Mouse (Mus musculus) hindbrain, embryonic 14.5 days (tissue): ENCODE data around the gene Ntm. TPM values are rescaled to one million over a fixed set of nuclear protein-coding genes. Genes with fewer than 3 reads are reported as not detected.

Experiments used
- ATAC-seq: fragments of 200-750 bp; cut with Nextera tagmentation; 2 replicates; pipeline ENCODE4 v1.8.0; 2017; ENCODE audit warnings: moderate number of reproducible peaks, mild to moderate bottlenecking, moderate TSS enrichment, moderate library complexity; ENCODE audit not compliant: low FRiP score
- DNase-seq: peaks from one replicate; pipeline ENCODE4 v3.0.0-alpha.2; 2015; ENCODE audit warnings: low spot score
- H3K27ac ChIP-seq: fragments of 300-500 bp; sonication (generic); 2 replicates; pipeline ENCODE4 v1.5.1; 2014; ENCODE audit warnings: mild to moderate bottlenecking, moderate library complexity
- H3K27me3 ChIP-seq: fragments of 300-500 bp; sonication (generic); 2 replicates; pipeline ENCODE4 v1.6.1; 2014; ENCODE audit warnings: mild to moderate bottlenecking, low read length, mixed read lengths; ENCODE audit not compliant: control insufficient read depth, insufficient read depth
- H3K36me3 ChIP-seq: fragments of 300-500 bp; sonication (generic); replicated peaks from 2 replicates; pipeline ENCODE4 v1.6.1; 2014; ENCODE audit not compliant: control insufficient read depth, insufficient read depth
- H3K4me1 ChIP-seq: fragments of 300-500 bp; sonication (generic); replicated peaks from 2 replicates; pipeline ENCODE4 v1.6.1; 2014; ENCODE audit warnings: antibody characterized with exemption, low read length, mixed read lengths; ENCODE audit not compliant: control insufficient read depth, insufficient read depth
- H3K4me2 ChIP-seq: fragments of 300-500 bp; sonication (generic); replicated peaks from 2 replicates; pipeline ENCODE4 v1.6.1; 2014; ENCODE audit warnings: mild to moderate bottlenecking, moderate library complexity
- H3K4me3 ChIP-seq: fragments of 300-500 bp; sonication (generic); replicated peaks from 2 replicates; pipeline ENCODE4 v1.5.1; 2014; ENCODE audit warnings: mild to moderate bottlenecking, low read length
- H3K9ac ChIP-seq: fragments of 300-500 bp; sonication (generic); 2 replicates; pipeline ENCODE4 v1.6.1; 2014
- H3K9me3 ChIP-seq: fragments of 300-500 bp; sonication (generic); 2 replicates; pipeline ENCODE4 v1.6.1; 2016; ENCODE audit warnings: low read length; ENCODE audit not compliant: control insufficient read depth
- WGBS: fragments of 180-500 bp; shearing (Covaris S2); extraction: QIAGEN DNeasy Blood & Tissue Kit; methylation state at CpG from one replicate; pipeline ENCODE4 v1.1.7; 2014; 5-methylcytosine and 5-hydroxymethylcytosine counted together
- polyA plus RNA-seq: library from polyadenylated mRNA; unstranded; fragments of >200 nt; fragmentation: Nextera tagmentation; extraction: Ambion mirVana; gene quantifications from 2 replicates; pipeline ENCODE4 v1.2.1, GENCODE M21; 2014

Ntm gene
- polyA plus RNA-seq, 1 experiment from 2014 or later: 196 TPM

DNA sequence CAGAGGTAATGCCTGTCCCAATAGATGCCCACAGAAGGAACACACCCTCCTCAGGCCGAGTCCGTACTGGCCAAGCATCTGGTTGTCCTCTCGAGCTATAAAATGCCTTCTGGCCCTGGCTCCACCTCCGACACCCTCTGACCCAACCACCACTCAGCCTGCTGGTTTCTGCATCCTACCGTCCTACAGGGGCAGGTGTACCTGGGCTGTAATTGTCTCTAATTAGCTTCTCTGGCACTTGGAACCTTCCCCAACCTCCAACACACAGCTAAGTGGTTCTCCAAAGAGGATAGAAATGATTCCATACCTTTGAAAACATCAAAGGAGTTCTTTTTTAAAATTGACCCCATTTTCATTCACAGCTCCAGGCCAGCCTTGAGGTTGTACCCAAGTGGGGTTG is 311.1 kb downstream of the Ntm start:
- H3K4me2 ChIP-seq: no peak overlapping the region
- no peak overlapping the region for H3K27ac ChIP-seq
- 80% methylated on average over 5 of the region's 5 CpGs for WGBS
- H3K27me3 ChIP-seq: no peaks in the 10 kb centered on the region
- no peak overlapping the region for H3K4me3 ChIP-seq
- no peak for DNase-seq
- H3K9ac ChIP-seq: no peak overlapping the region
- no peak for ATAC-seq
- H3K4me1 ChIP-seq: 0 out of 2 replicates have a peak, but pooled peaks cover 5% of the 10 kb centered on the region
- H3K36me3 ChIP-seq: no peaks in the 10 kb centered on the region
- H3K9me3 ChIP-seq: no peaks in the 10 kb centered on the region

DNA sequence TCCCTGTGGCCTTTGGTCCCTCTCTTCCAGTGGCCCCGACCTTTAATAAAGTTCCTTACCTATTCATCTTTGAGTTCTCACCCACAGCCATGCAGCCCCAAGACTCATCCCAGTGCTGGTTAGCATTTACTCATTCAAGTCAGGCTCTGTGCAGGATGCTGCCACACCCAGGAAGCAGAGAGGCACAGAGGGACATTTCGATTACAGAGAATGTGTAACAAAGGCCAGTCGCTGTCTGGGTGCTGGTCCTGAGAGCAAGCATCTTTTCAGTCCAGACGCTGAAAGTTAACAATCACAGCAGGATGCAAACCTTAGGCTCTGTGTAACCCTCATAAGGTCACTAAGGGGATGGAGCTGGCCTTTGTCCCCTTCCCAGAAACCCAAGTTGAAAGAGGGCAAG is 311.7 kb downstream of the Ntm start:
- Histone ChIP-seq H3K4me1 (0 out of 2 replicates have a peak, but pooled peaks cover 5% of the 10 kb centered on the region), H3K27ac (no peak overlapping the region), H3K9me3 (no peaks in the 10 kb centered on the region), H3K9ac (no peak overlapping the region), H3K4me3 (no peak overlapping the region), H3K36me3 (no peaks in the 10 kb centered on the region), H3K27me3 (no peaks in the 10 kb centered on the region), H3K4me2 (no peak overlapping the region)
- ATAC-seq: no peak
- 48% methylated on average over 4 of the region's 4 CpGs for WGBS
- DNase-seq: no peak

DNA sequence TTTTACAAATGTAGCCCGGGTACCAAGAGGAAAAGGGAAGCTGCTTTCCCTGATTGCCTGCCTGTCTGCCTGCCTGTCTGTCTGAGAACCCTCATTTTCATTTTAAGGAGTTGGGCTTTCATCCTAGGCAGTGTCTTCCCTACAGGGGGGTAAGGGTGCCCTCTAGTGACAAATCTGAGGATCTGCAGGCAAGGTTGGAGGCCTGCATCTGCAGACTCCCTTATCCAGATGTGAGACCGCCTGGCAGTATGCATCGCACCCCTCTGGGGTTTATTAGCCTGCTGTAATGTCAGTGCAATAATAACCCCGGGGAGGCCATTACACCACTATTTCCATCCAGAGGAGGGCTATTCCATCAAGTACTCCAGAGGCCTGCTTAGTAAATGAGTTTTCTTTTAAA is 312.3 kb downstream of the Ntm start:
- 0 out of 2 replicates have a peak, but pooled peaks have one; percentile 36 for ATAC-seq
- DNase-seq: peak; percentile 84
- no peak overlapping the region for H3K4me3 ChIP-seq
- WGBS: 36% methylated on average over 4 of the region's 4 CpGs
- H3K4me2 ChIP-seq: no peak overlapping the region
- H3K27me3 ChIP-seq: no peaks in the 10 kb centered on the region
- no peak overlapping the region for H3K9ac ChIP-seq
- H3K36me3 ChIP-seq: no peaks in the 10 kb centered on the region
- H3K27ac ChIP-seq: no peak overlapping the region
- H3K4me1 ChIP-seq: peaks cover 5% of the 10 kb centered on the region; the same call in 1 of the 2 replicates
- H3K9me3 ChIP-seq: no peaks in the 10 kb centered on the region

GRCm38 (mm10) chr9:29650266-29650665 is 312.7 kb downstream of the Ntm start:
- H3K4me2 ChIP-seq: no peak overlapping the region
- H3K4me1 ChIP-seq: peaks cover 5% of the 10 kb centered on the region; the same call in 1 of the 2 replicates
- no peak overlapping the region for H3K27ac ChIP-seq
- H3K9ac ChIP-seq: no peak overlapping the region
- 84% methylated on average over 5 of the region's 5 CpGs for WGBS
- H3K36me3 ChIP-seq: no peaks in the 10 kb centered on the region
- DNase-seq (no peak), ATAC-seq (no peak)
- no peaks in the 10 kb centered on the region for H3K27me3 ChIP-seq
- H3K9me3 ChIP-seq: no peaks in the 10 kb centered on the region
- no peak overlapping the region for H3K4me3 ChIP-seq

GRCm38 (mm10) chr9:29648256-29648655 is 314.7 kb downstream of the Ntm start:
- Histone ChIP-seq H3K9me3 (no peaks in the 10 kb centered on the region), H3K27me3 (no peaks in the 10 kb centered on the region), H3K4me2 (no peak overlapping the region), H3K4me1 (peaks cover 5% of the 10 kb centered on the region; the same call in 1 of the 2 replicates), H3K4me3 (no peak overlapping the region), H3K27ac (no peak overlapping the region), H3K9ac (no peak overlapping the region), H3K36me3 (no peaks in the 10 kb centered on the region)
- ATAC-seq (no peak), DNase-seq (no peak)
- WGBS: 89% methylated on average over 5 of the region's 5 CpGs

DNA sequence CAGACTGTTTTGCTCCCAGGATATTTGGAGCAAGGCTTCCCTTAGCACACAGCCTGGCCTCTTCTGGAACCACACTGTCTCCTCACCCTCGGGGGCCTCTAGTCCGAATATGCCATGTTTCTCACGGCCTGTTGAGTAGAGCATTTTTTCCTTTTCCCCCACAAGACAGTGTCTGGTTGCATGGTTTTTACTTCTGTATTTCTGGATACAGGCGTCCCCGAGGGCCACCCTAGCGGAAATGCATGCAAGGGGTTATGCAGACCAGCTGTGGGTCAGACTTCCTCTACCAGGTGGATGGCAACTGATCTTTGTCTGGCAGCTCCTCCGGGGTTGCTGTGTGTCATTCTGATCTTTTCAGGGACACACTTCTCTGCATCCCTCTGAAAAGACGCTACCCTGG is 315.2 kb downstream of the Ntm start:
- ATAC-seq (no peak), DNase-seq (no peak)
- no peak overlapping the region for H3K4me3 ChIP-seq
- H3K36me3 ChIP-seq: no peaks in the 10 kb centered on the region
- 79% methylated on average over 8 of the region's 8 CpGs for WGBS
- H3K9me3 ChIP-seq: no peaks in the 10 kb centered on the region
- no peak overlapping the region for H3K4me2 ChIP-seq
- peaks cover 9% of the 10 kb centered on the region; the same call in 1 of the 2 replicates for H3K4me1 ChIP-seq
- no peaks in the 10 kb centered on the region for H3K27me3 ChIP-seq
- H3K9ac ChIP-seq: no peak overlapping the region
- H3K27ac ChIP-seq: no peak overlapping the region

DNA sequence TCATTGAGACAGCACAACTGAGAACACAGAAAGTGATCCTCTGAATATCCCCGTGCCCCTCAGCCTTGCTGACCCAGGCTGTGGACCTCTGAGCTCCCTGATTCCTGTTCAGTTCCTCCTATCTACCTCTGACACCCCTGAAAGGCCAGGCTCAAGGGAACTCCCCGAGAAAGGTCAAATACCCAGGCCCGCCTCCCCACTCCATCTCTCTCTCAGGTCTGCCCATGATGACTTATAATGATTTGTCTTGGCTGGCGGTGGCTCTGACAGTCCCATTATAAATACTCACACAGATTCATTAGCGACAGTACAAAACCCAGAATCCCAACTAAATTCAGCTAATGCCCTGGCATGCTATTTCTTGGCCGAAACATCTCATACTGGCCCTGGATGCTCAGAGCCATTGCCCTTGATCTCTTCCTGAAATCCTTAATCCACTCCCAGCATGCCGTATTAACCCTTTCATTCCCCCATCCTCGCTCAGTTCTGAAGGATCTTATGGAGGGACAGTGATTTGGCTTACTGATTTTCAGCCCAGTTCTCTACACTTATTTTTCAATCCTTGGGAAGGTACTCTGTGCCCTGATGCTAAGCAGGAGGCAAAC is 317.0 kb downstream of the Ntm start:
- H3K4me3 ChIP-seq: no peak overlapping the region
- DNase-seq (no peak), ATAC-seq (no peak)
- H3K9me3 ChIP-seq: no peaks in the 10 kb centered on the region
- H3K9ac ChIP-seq: no peak overlapping the region
- peaks cover 9% of the 10 kb centered on the region; the same call in 1 of the 2 replicates for H3K4me1 ChIP-seq
- no peaks in the 10 kb centered on the region for H3K36me3 ChIP-seq
- 42% methylated on average over 8 of the region's 8 CpGs for WGBS
- H3K27ac ChIP-seq: no peak overlapping the region
- H3K27me3 ChIP-seq: no peaks in the 10 kb centered on the region
- H3K4me2 ChIP-seq: no peak overlapping the region

DNA sequence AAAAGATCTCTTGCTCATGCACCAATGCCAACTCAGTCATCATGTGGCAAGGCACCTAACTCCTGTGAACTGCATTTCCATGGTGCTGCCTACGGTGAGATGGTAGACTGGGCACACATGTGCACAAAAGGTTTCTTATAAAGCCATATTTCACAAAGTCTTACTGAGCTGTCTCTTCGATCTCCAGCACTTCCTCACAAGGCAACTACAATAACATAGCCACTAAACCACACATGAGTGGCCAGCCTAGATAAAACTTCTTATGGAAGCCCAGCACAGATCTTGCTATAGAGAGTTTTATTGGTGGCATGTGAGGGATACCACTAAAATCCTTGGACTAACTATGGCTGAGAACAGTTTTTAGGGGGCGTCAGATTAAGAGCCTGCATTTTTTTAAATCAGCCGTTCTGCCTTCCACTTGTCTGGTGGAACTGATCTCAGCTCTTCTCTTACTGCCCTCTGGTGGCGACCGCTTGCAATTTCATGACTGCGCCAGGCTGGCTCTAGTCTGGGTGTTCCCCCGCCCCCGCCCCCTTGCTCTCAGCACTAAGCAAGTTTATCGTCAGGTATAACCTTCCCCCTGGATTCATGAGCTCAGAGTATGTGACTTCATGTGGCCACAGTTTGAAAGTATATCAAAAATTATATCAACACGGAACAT is 319.8 kb downstream of the Ntm start:
- Histone ChIP-seq H3K4me1 (peaks cover 3% of the 10 kb centered on the region; the same call in 1 of the 2 replicates), H3K4me2 (no peak overlapping the region), H3K9me3 (no peaks in the 10 kb centered on the region), H3K27ac (no peak overlapping the region), H3K4me3 (no peak overlapping the region), H3K9ac (no peak overlapping the region), H3K36me3 (no peaks in the 10 kb centered on the region), H3K27me3 (no peaks in the 10 kb centered on the region)
- ATAC-seq (peak; percentile 34; the same call in 1 of the 2 replicates), DNase-seq (peak; percentile 75)
- WGBS: 23% methylated on average over 11 of the region's 11 CpGs

DNA sequence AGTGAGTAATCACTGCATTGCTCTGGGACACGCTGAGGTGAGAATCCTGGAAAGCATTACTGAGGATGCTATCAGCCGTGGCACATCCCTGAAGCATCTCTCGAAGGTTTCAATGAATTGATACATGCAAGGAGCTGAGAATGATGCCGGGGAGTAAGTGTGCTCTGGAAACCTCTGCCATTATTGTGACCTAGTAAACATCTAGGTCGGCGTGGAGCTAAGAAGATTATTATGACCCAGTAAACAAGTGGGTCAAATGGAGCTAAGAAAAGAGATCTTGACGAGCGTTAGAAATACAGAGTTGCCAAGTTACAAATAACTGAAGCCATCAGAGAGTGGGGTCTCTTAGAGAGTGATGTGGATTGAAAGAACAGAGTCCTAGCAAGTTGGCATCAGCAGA is 325.6 kb downstream of the Ntm start:
- no peaks in the 10 kb centered on the region for H3K9me3 ChIP-seq
- H3K27ac ChIP-seq: no peak overlapping the region
- ATAC-seq (no peak), DNase-seq (no peak)
- H3K4me2 ChIP-seq: no peak overlapping the region
- H3K9ac ChIP-seq: no peak overlapping the region
- no peak overlapping the region for H3K4me3 ChIP-seq
- H3K36me3 ChIP-seq: no peaks in the 10 kb centered on the region
- no peaks in the 10 kb centered on the region for H3K4me1 ChIP-seq
- no peaks in the 10 kb centered on the region for H3K27me3 ChIP-seq
- 89% methylated on average over 8 of the region's 8 CpGs for WGBS
